ENCODE assay signal across 8 mouse cellular contexts in genomic region chr13:119341833-119342232, GRCm38 (mm10).
DNase-seq lines count a peak whose midpoint lies in the region; ATAC-seq and TF ChIP-seq lines count a peak whose summit lies in the region.

No protein-coding gene starts in this region.

- no peaks in the 10 kb centered on the region for H3K9me3 ChIP-seq in forebrain, embryonic 11.5 days (ENCODE audit: control insufficient read depth, low read length)
- H3K9me3 ChIP-seq in forebrain, embryonic 16.5 days (ENCODE audit: control insufficient read depth, low read length): no peaks in the 10 kb centered on the region
- no peaks in the 10 kb centered on the region for H3K9me3 ChIP-seq in kidney, embryonic 14.5 days (ENCODE audit: control insufficient read depth, low read length)

- H3K9ac ChIP-seq in forebrain, embryonic 11.5 days (ENCODE audit: low read length): no peak overlapping the region
- no peak overlapping the region for H3K9ac ChIP-seq in forebrain, embryonic 16.5 days (replicated peaks; ENCODE audit: low read depth, low read length)
- no peak overlapping the region for H3K9ac ChIP-seq in kidney, embryonic 14.5 days (ENCODE audit: low read depth, low read length)

- no peak for TF ChIP-seq POLR2A in cortical plate, adult 2 months (IDR thresholded peaks at IDR 0.05; ENCODE audit: extremely low read depth, insufficient read depth, low read length)

- ATAC-seq in forebrain, embryonic 11.5 days (replicated peaks; ENCODE audit: low FRiP score): peak; percentile 67
- ATAC-seq in forebrain, embryonic 16.5 days: no peak
- ATAC-seq in kidney, embryonic 14.5 days (ENCODE audit: low FRiP score, low TSS enrichment): peak; percentile 55; the same call in 1 of the 2 replicates
- ATAC-seq in megakaryocyte, adult 5-6 weeks (ENCODE audit: poor library complexity, severe bottlenecking): peak; percentile 90

- H3K4me2 ChIP-seq in forebrain, embryonic 11.5 days (ENCODE audit: low read depth, low read length, severe bottlenecking): no peak overlapping the region
- H3K4me2 ChIP-seq in forebrain, embryonic 16.5 days (ENCODE audit: low read length): no peak overlapping the region
- H3K4me2 ChIP-seq in kidney, embryonic 14.5 days (replicated peaks; ENCODE audit: low read depth, low read length): no peak overlapping the region

- 36% methylated on average over 2 of the region's 2 CpGs for WGBS in forebrain, embryonic 11.5 days
- 25% methylated on average over 2 of the region's 2 CpGs for WGBS in forebrain, embryonic 16.5 days
- 32% methylated on average over 2 of the region's 2 CpGs for WGBS in kidney, embryonic 14.5 days

- H3K4me3 ChIP-seq in forebrain, embryonic 11.5 days (ENCODE audit: low read depth, low read length): no peak overlapping the region
- no peak overlapping the region for H3K4me3 ChIP-seq in forebrain, embryonic 16.5 days (replicated peaks; ENCODE audit: low read length)
- H3K4me3 ChIP-seq in cortical plate, adult 2 months (ENCODE audit: insufficient read depth, low read length): no peak overlapping the region
- H3K4me3 ChIP-seq in kidney, embryonic 14.5 days (ENCODE audit: low read length): no peak overlapping the region

- no peaks in the 10 kb centered on the region for H3K4me1 ChIP-seq in forebrain, embryonic 11.5 days (replicated peaks; ENCODE audit: control insufficient read depth, insufficient read depth, low read length)
- H3K4me1 ChIP-seq in forebrain, embryonic 16.5 days (replicated peaks; ENCODE audit: control insufficient read depth, insufficient read depth, low read length): no peaks in the 10 kb centered on the region
- H3K4me1 ChIP-seq in cortical plate, adult 2 months (ENCODE audit: control insufficient read depth, insufficient read depth, low read length): no peaks in the 10 kb centered on the region
- no peaks in the 10 kb centered on the region for H3K4me1 ChIP-seq in kidney, embryonic 14.5 days (ENCODE audit: control insufficient read depth, insufficient read depth, low read length)

- DNase-seq in forebrain, embryonic 11.5 days (ENCODE audit: low spot score): peak; percentile 80
- peak; percentile 41 for DNase-seq in right cerebral cortex, postnatal 14 days
- DNase-seq in right cerebral cortex, adult 18-20 months: no peak
- no peak for DNase-seq in natural killer cell, adult 2 months (ENCODE audit: low spot score in 2 of 2)

- H3K27ac ChIP-seq in forebrain, embryonic 11.5 days (ENCODE audit: low read depth, low read length): no peak overlapping the region
- H3K27ac ChIP-seq in forebrain, embryonic 16.5 days (ENCODE audit: low read length): no peak overlapping the region
- no peak overlapping the region for H3K27ac ChIP-seq in cortical plate, adult 2 months (ENCODE audit: insufficient read depth, low read length)
- H3K27ac ChIP-seq in kidney, embryonic 14.5 days (ENCODE audit: low read depth, low read length): no peak overlapping the region

- H3K36me3 ChIP-seq in forebrain, embryonic 11.5 days (ENCODE audit: control insufficient read depth, insufficient read depth, low read length): no peaks in the 10 kb centered on the region; the same call in 1 of the 2 replicates
- H3K36me3 ChIP-seq in forebrain, embryonic 16.5 days (ENCODE audit: control insufficient read depth, insufficient read depth): peaks cover 9% of the 10 kb centered on the region
- H3K36me3 ChIP-seq in kidney, embryonic 14.5 days (ENCODE audit: control insufficient read depth, insufficient read depth, low read length): peaks cover 2% of the 10 kb centered on the region; the same call in 1 of the 2 replicates

- peak; percentile 49 for TF ChIP-seq CTCF in cortical plate, adult 2 months (IDR thresholded peaks at IDR 0.05; ENCODE audit: extremely low read depth, insufficient read depth, low read length)

- H3K27me3 ChIP-seq in forebrain, embryonic 11.5 days (ENCODE audit: control insufficient read depth, insufficient read depth, low read length): no peaks in the 10 kb centered on the region
- no peaks in the 10 kb centered on the region for H3K27me3 ChIP-seq in forebrain, embryonic 16.5 days (replicated peaks; ENCODE audit: control insufficient read depth, insufficient read depth, low read length)
- no peaks in the 10 kb centered on the region for H3K27me3 ChIP-seq in kidney, embryonic 14.5 days (ENCODE audit: control insufficient read depth, insufficient read depth, low read length)

Comparison
In these comparisons a context has a peak if more than half of its experiments do, and no peak if none do; other contexts are left out.
1. DNase-seq: peak in forebrain, embryonic 11.5 days (single experiment) and right cerebral cortex, postnatal 14 days (single experiment); none in right cerebral cortex, adult 18-20 months (single experiment) and natural killer cell, adult 2 months (0 of 2).